Mouse (Mus musculus) thymus, adult 2 months (tissue): Measurements from ENCODE around the gene Gm15319.
"Not testable (repeated sequence)": the region's sequence is repeated elsewhere in the genome, so short reads cannot be mapped to it uniquely, and the experiment has no call there.

Experiments used
- CTCF ChIP-seq: fragments of 200-500 bp; IDR thresholded peaks from 2 replicates; pipeline ENCODE4 v1.5.1; 2012; ENCODE audit warnings: mild to moderate bottlenecking, control low read depth, low read length, moderate library complexity, borderline replicate concordance; ENCODE audit not compliant: control insufficient read depth, poor library complexity, insufficient read depth; ENCODE audit errors: extremely low read depth
- POLR2A ChIP-seq: fragments of 200-500 bp; IDR thresholded peaks from 2 replicates; pipeline ENCODE4 v1.6.1; 2012; ENCODE audit warnings: mild to moderate bottlenecking, low read length, control low read depth, moderate library complexity; ENCODE audit not compliant: control insufficient read depth, poor library complexity, insufficient read depth; ENCODE audit errors: extremely low read depth

DNA sequence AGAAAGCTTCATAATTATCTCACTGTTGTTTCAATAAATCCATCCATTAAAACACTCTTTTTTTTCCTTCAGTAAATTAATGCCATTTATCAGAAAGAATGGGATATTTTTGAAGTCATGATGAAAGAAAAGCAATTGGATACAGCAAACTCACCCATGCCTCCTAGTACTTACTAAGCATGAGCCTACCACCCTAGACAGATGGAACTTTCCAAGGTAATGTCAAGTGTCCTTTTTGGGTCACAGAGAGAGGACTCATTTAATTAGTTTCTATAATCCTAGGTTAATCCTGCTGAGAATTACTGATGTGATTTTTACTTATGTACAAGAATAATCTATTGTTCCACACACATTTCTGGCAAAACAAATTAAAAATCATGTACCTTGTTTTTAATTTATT, 69.0 kb downstream of the Gm15319 start:
- not testable (repeated sequence) for TF ChIP-seq CTCF, POLR2A
